Mouse (Mus musculus): ENCODE results near the gene Vps52.
"Not testable (repeated sequence)": the region's sequence is repeated elsewhere in the genome, so short reads cannot be mapped to it uniquely, and the experiment has no call there.

Vps52 gene

DNA sequence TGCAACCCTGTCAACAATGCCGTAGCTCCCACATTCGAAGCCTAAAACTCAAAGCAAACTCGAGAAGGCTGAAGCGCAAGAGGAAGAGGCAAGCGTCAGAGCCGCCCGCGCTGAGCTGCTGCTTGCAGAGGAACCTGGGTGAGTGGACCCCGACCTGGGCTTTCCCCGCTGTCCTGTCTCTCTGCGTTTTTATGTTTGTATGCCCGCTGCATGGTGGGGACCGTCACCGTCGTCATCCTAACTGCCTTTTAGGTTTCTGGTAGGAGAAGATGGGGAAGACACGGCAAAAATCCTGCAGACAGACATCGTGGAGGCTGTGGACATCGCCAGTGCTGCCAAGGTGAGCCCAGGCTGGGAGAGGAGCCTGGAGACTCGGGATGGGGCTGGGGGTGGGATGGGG is 14.2 kb upstream of the Vps52 start:
- DNase-seq (ENCODE audit: low spot score in 2 of 2), result no peak

DNA sequence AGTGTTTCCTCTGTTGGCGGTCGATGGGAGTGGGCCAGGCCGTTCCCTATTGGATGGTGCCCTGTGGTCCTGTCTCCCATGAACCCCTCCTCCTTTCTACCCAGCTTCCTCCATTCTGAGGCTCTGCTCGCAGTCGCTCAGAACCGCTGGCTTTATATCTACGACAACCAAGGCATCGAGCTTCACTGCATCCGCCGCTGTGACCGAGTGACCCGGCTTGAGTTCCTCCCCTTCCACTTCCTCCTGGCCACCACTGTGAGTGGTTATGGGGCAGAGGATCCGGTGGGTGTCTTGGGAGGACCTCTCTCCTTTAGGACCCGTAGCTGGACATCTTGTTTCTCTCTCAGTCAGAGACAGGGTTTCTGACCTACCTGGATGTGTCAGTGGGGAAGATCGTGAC is 12.2 kb upstream of the Vps52 start:
- DNase-seq (ENCODE audit: low spot score in 2 of 2), result no peak

DNA sequence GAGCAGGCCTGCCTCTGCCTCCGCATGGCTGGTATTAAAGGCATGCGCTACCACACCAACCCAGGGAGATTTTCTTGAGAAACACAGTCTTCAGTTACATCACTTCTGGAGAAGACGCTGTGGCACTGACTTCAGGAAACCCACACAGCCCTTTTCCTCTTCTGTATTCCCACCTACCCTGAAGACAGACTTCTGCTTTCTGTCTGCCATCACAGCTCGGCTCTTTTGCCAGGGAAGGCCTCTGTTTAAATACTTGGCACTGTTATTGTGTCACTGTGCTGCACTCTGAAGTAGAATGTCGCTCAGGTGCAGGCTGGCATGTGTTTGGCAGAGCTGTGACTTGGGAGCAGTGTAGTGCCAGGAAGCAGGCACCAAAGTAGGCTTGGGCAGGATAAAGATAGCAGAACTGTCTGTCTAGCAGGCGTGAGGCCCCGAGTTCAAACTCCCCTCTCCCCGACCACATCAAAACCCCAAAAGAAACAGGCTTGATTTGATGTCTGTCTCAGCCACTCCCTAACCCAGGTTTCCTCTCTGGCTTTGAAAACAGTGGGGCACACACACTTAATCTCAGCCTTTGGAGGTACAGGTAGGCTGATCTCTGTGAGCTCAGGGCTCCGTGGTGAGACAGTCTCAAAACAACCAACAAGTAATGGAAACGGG is 8.1 kb upstream of the Vps52 start:
- peak in 1 of 2 experiments; percentile 44 for DNase-seq (ENCODE audit: low spot score in 2 of 2)

DNA sequence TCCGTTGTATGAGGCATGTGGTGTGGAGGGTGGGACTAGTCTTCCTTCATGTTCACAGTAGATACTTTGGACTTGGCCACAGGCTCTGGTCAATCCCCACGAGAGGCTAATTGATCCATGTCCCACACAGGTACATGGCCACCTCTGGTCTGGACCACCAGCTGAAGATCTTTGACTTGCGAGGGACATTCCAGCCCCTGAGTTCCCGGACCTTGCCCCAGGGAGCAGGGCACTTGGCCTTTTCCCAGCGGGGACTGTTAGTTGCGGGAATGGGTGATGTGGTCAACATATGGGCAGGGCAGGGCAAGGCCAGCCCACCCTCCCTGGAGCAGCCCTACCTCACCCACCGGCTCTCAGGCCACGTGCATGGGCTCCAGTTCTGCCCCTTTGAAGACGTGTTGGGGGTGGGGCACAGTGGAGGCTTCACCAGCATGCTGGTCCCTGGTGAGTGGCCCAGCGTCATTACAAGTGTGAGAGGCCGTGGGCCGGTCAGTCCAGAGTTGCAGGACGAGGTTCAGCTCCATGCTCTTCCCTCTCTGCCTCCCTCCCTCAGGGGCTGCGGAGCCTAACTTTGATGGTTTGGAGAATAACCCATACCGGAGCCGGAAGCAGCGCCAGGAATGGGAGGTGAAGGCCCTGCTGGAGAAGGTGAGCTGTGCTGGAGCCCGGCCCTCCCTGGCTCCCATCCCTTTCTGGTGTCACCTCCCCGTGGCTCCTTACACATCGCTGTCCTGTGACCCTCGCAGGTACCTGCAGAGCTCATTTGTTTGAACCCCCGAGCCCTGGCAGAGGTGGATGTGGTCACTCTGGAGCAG is 7.3 kb upstream of the Vps52 start:
- DNase-seq (ENCODE audit: low spot score in 2 of 2), result no peak

DNA sequence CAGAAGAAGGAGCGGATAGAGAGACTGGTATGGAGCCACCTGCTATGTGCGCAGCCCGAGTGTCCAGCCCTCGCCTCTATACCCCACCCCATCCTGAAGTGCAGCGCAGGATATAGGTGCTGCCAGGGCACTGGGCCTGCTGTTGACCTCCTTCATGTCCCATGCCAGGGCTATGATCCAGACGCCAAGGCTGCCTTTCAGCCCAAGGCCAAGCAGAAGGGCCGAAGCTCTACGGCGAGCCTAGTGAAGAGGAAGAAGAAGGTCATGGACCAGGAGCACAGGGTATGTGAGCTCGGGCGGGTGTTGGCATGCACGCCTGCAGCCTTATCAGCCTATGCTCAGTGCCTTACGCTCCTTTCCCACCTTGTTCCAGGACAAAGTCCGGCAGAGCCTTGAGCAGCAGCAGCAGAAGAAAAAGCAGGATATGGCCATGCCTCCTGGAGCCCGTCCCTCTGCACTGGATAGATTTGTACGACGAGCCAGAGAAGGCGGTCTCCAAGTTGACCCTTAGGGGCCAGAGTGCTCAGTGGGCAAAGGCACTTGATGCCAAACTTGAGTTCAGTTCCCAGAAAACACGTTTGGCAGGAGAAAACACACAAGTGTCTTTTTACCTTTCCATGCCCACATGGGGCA is 6.6 kb upstream of the Vps52 start:
- no peak for DNase-seq (ENCODE audit: low spot score in 2 of 2)

DNA sequence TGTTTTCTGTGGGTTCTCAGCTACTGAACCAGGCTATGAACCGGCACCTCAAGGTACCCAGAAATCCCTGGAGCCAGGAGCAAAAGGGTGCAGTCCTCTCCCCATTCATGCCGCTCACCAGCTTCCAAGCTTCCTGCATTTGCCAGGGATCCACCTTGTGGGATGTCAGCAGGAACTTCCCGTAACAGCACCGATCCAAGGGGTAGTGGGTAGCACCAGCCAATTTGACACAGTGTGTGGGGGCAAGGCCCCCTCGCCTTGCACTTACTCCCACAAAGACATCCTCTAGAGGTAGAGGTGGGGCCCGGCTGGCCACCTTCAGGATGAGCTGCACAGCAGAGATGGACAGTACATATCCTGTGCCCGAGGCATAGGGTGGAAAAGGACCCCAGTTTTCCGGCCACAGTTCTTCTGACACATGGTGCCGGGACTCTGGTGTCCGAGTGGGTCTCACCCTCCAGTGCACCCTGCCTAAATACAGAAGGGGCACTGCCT is 5.4 kb upstream of the Vps52 start:
- DNase-seq (ENCODE audit: low spot score in 2 of 2), result no peak

DNA sequence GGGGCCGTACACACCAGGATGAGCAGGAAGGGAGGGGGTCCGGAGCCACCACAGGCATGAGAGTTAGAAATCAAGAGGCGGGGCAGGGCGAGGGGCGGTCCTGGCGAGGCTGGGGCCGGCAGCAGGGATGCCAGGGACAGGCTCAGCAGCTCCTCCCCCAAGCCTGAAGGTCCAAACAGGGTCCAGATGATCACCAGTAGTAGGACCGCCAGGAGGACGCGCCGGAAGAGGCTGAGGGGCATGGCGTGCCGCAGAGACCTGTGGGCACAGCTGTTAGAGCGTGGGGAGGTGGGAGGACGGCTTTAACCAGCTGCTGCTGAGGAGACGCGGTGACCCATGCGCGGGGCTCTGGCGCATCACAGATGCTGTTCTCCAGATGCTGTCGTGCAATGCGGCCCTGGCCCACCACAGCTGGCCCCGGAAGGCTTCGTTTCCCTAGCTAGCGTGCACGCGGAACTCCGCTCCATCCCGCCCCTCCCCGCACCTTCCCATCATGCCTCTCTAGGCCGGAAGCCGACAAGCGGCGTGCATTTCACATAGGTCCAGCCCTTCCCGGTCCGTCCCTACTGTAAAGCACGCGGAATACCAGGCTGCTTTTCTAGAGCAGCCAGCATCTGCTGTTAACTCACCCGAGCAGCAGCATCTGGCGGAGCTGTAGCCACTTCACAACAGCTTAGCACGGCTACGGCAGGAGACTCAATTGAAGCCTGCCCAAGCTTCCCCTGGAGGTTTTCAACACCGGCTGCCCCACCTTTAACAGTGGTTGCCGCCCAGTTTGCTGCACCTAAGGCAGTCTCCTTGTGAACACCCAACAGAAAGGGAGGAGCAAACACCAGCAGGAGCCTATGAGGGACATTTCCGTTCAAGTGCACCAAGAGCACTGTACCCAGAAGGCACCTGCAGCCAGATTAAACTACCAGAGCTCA is 4.3 kb upstream of the Vps52 start, which contains the start of gene B3galt4:
TSS of gene B3galt4 (minus strand) at position 468 of the 926 bp plus-strand sequence.
- peak; percentile 61 to 79 for DNase-seq (ENCODE audit: low spot score in 2 of 2)

DNA sequence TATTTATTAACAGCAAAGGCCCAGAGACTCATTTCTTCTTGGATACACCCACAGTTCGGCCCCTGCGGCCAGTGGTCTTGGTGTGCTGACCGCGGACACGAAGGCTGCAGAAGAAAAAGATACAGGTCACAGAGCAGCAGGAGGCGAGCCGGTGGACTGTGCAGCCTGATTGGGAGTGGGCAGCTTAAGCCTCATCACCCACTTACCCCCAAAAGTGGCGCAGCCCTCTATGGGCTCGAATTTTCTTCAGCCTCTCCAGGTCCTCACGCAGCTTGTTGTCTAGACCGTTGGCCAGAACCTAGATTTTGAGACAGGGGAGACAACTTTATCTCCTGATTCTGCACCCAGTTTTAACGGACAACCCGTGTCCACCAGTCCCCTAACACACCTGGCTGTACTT is 3.6 kb upstream of the Vps52 start:
- not testable (repeated sequence) for DNase-seq (ENCODE audit: low spot score in 2 of 2)

DNA sequence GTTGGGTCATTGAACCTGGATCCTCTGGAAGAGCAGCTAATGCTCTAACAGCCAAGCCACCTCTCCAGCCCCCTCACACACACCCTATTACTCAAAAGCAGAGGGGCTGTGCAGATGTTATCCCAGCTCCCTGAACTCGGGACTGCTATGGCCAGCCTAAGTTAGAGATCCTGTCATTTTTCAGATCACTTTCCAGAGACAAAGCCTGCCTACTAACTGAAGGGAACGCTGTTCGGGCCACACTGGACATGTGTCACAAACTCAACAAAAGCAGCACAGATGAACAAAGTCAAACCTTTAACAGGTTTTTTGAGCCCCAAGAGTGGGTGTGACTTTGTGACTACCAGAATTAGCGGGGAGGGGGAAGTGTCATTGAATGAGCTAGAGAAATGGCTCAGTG is 2.7 kb upstream of the Vps52 start:
- DNase-seq (ENCODE audit: low spot score in 2 of 2), result no peak

DNA sequence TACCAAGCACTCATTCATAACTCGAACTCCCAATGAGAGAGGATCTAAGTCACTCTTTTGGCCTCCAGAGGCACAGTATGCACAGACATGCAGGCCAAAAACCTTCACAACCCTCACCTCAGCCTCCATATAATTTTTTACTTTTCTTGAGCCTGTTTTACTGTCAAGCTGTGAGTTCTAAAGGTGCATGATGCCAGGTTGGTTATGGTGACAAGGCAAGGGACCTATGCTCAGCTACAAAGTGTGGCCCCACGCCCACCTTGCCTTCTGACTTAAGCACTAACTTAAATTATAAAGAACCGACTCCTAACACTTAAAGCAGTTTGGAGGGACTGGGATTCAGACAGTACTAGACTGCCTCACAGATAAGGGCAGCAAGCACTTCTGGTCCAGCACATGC is 2.3 kb upstream of the Vps52 start:
- no peak for DNase-seq (ENCODE audit: low spot score in 2 of 2)

DNA sequence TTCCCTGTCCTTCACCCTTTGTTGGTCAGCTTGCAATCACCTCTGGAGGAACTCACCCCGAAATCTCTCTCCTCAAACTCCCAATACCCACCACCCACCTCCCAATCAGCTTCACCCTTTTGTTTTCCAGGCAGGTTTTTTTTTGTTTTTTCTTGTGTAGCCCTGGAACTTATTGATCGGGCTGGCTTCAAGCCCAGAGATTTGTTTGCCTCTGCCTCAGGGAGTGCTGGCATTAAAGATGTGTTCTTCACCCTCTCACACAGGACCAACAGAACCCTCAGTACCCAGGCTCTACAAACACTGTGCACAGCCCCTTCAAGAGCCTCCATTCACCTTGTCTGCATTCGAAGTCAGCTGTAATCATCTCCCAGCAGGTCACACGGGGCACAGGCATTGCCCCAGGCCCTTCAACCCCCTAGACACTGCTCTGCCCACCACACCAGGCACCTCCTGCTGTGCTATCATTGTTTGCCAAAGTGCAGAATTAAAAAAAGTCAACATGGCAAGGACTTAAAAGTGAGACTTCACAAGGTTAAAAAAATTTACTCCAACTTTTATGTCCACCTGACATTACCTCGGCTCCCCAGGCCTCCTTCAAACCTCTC is 1.5 kb upstream of the Vps52 start:
- no peak for DNase-seq (ENCODE audit: low spot score in 2 of 2)

DNA sequence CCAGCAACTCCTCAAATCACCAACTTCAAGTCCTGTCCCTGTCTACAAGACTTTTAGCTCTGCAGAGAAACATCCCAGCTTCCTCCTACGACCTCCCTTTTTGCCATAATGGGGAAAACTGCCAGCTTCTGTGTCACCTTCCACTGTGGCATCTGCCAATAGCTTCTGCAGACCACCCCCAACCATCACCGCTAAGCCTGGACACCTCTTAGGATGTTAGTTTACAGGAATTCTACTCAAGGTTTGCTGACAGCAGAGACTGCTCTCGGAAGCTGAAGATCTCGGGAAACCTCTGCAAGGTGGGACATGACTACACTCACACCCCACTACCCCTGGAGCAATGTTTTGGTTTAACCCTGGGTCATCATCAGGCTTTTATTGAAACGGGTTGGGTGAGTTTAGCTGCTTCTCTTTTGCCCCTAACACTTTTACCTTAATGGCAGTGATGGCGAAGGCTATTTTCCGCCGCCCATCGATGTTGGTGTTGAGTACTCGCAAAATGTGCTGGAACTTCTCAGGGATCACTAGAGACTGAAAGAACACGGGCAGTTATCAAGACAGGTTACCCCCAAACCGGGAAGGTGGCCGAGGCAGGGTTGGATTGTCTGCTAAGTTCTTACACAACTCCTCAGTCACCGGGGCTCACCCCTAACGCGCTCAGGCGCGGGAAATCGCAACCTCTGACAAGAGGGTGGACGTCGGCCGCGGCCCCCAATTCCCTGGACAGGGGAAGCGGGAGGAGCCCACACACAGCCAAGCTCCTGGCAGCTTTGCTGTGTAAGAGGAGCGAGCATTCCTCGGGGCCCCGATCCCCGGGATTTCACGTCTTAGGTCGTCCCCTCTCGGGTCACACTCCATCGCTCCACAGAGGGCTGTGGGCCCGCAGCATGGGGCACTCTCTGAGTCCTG is 712 bp upstream of the Vps52 start:
- no peak for DNase-seq (ENCODE audit: low spot score in 2 of 2)

DNA sequence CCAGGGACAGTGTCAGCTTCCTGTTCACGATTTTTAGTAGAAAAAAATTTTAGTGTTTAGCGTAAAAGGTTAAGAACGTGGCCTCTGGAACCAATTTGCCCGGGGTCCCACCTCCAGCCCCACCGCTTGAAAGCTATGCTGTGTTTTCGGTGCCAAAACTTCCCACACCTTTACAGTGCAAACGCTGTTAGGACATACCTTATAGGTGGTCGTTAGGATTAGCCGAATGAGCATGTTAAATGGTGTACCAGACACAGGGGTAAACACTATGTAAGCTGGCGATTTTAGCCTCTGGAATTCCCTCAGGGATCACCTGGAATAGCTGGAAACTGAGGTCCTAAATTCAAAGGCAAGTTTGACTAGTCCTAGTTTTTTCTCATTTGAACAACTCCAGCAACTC is 724 bp downstream of the Vps52 start:
- no peak for DNase-seq (ENCODE audit: low spot score in 2 of 2)

DNA sequence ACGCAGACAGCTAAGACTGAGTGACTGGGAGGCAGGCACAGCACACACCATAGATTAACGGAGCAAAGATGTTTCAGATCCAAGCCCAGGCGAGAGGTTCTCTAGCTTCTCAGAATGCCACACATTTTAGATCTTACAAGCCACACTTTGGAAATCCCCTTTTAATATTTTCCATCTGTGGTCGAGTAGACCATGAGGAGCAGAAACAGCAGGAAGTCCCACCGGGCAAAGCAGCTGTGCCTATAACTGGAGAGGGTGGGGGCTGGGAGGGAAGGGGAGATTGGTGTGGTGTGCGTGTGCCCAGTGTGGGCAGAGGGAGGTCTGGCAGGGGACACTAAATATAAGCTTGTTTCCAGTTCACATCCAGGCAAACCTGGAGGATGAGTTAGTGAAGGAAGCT is 1.9 kb downstream of the Vps52 start:
- DNase-seq (ENCODE audit: low spot score in 2 of 2), result no peak

DNA sequence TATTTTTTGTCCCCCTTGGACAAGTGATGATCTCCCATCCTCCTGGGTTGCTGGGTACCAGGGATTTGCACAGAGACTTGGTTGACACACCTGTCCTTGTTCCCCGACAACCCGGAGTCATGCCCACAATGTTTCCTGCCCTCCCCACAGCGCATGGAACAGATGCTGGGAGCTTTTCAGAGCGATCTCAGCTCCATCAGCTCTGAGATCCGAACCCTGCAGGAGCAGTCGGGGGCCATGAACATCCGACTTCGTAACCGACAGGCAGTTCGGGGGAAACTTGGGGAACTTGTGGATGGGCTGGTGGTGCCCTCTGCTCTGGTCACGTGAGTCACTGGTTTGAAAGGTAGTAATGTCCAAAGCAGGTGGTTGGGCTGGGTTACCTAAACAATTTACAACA is 2.8 kb downstream of the Vps52 start:
- no peak for DNase-seq (ENCODE audit: low spot score in 2 of 2)

DNA sequence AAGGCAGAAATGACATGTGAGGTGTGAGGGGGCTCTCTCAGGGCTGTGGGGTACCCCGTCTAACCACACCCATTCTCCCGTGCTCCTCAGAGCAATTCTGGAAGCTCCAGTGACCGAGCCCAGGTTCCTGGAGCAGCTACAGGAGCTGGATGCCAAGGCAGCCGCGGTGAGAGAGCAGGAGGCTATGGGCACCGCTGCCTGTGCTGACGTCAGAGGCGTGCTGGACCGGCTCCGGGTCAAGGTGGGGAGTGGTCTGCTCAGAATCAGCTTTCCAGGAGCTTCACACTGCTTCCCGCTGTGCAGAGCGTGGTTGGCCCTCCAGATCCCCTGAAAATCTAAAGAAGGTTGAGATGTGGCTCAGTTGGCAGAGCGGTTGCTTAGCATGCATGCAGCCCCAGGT is 3.5 kb downstream of the Vps52 start:
- DNase-seq (ENCODE audit: low spot score in 2 of 2), result no peak

DNA sequence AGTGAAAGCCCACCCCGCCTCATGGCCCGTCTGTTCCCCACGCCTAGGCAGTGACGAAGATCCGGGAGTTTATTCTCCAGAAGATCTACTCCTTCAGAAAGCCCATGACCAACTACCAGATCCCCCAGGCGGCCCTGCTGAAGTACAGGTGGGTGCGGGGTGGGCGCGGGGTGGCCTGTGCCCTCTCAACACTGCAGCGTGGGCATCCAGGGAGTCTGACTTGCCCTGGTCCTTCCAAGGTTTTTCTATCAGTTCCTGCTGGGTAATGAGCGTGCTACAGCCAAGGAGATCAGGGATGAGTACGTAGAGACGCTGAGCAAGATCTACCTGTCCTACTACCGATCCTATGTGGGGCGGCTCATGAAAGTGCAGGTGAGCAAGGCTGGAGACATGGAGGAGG is 4.3 kb downstream of the Vps52 start:
- no peak for DNase-seq (ENCODE audit: low spot score in 2 of 2)

DNA sequence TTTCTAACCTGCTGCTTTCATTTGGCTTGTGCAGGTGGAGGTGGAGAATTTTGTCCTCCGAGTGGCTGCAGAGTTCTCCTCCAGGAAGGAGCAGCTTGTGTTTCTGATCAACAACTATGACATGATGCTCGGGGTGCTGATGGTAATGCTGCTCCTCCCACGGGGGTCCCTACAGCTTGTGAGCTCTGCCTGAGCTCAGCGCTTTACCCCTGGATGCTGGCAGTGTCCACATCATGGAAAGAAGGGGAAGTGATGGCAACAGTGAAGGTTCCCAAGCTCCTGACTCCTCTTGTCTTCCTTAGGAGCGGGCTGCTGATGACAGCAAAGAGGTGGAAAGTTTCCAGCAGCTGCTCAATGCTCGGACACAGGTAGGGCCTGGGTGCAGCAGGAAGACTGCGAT is 7.3 kb downstream of the Vps52 start:
- DNase-seq (ENCODE audit: low spot score in 2 of 2), result no peak

DNA sequence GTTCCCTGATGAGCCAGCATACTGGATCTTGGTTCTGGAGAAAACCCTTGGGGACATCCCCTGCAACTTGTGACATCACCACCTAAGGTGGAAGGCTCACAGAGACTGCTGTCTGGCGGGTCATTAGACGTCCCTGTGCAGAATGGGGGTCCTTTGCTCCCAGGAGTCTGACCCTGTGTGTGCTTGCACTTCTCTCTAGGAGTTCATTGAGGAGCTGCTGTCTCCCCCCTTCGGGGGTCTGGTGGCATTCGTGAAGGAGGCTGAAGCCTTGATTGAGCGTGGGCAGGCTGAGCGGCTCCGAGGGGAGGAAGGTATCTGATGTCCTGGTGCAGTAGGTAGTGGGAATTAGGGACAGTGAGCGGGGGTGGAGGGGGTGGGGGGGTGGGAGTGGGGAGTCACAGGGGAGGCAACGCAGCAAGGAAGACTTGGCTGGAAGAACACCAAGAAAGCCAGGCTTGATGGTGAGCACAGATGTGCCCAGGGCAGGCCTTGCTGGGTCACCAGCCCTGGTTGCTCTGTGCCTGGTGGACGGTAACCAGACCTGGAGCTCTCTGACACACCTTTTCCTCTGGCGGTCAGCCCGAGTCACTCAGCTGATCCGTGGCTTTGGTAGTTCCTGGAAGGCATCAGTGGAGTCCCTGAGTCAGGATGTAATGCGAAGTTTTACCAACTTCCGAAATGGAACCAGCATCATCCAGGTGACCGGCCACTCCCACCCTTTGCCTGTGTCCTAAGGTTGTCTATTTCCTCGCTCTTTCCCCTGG is 9.7 kb downstream of the Vps52 start:
- DNase-seq (ENCODE audit: low spot score in 2 of 2), result no peak

Data from thymus, postnatal 10 days (tissue).